22 mouse cellular contexts compared by ENCODE assay signal in genomic region chr6:125213129-125213528, GRCm38 (mm10). TPM values are rescaled to one million over a fixed set of nuclear protein-coding genes. Genes with fewer than 3 reads are reported as not detected.
DNase-seq lines count a peak whose midpoint lies in the region; ATAC-seq lines count a peak whose summit lies in the region.
"Had no signal": no experiment of that assay in that cellular context is flagged by ENCODE, and none has a peak within 500 bp of the region (broad histone marks: within the 10 kb centered on the region; RNA-seq: fewer than 3 reads in every experiment).

No protein-coding gene starts in this region.

- WGBS in forebrain, embryonic 11.5 days: 75% methylated on average over 6 of the region's 6 CpGs
- WGBS in forebrain, embryonic 14.5 days: 76% methylated on average over 6 of the region's 6 CpGs
- 59% methylated on average over 6 of the region's 6 CpGs for WGBS in heart, embryonic 10.5 days
- 66% methylated on average over 6 of the region's 6 CpGs for WGBS in heart, embryonic 12.5 days

- no peaks in the 10 kb centered on the region for H3K9me3 ChIP-seq in forebrain, embryonic 11.5 days (ENCODE audit: control insufficient read depth, low read length)
- no peaks in the 10 kb centered on the region for H3K9me3 ChIP-seq in forebrain, embryonic 14.5 days (replicated peaks; ENCODE audit: control insufficient read depth, low read length)
- H3K9me3 ChIP-seq in heart, embryonic 10.5 days: no peaks in the 10 kb centered on the region
- H3K9me3 ChIP-seq in heart, embryonic 12.5 days (replicated peaks): no peaks in the 10 kb centered on the region
- H3K9me3 ChIP-seq: embryonic facial prominence, embryonic 13.5 days; forebrain, embryonic 12.5 days; forebrain, embryonic 15.5 days; G1E had no signal

- H3K27me3 ChIP-seq in forebrain, embryonic 11.5 days (ENCODE audit: control insufficient read depth, insufficient read depth, low read length): no peaks in the 10 kb centered on the region
- H3K27me3 ChIP-seq in forebrain, embryonic 14.5 days (replicated peaks; ENCODE audit: control insufficient read depth, insufficient read depth, low read length): 0 out of 2 replicates have a peak, but pooled peaks cover 3% of the 10 kb centered on the region
- peaks cover 27% of the 10 kb centered on the region; the same call in 1 of the 2 replicates for H3K27me3 ChIP-seq in heart, embryonic 10.5 days (ENCODE audit: insufficient read depth, poor library complexity, severe bottlenecking)
- H3K27me3 ChIP-seq in heart, embryonic 12.5 days (replicated peaks): peaks cover 18% of the 10 kb centered on the region

- H3K27ac ChIP-seq in forebrain, embryonic 11.5 days (ENCODE audit: low read depth, low read length): no peak overlapping the region
- no peak overlapping the region for H3K27ac ChIP-seq in forebrain, embryonic 14.5 days (ENCODE audit: low read depth, low read length)
- no peak overlapping the region for H3K27ac ChIP-seq in heart, embryonic 10.5 days
- H3K27ac ChIP-seq in heart, embryonic 12.5 days (ENCODE audit: poor library complexity, severe bottlenecking): no peak overlapping the region
- H3K27ac ChIP-seq: embryonic facial prominence, embryonic 13.5 days; forebrain, embryonic 12.5 days; forebrain, embryonic 15.5 days had no signal

- no peak overlapping the region for H3K4me2 ChIP-seq in forebrain, embryonic 11.5 days (ENCODE audit: low read depth, low read length, severe bottlenecking)
- H3K4me2 ChIP-seq in forebrain, embryonic 14.5 days (ENCODE audit: low read length): no peak overlapping the region
- no peak overlapping the region for H3K4me2 ChIP-seq in heart, embryonic 12.5 days
- H3K4me2 ChIP-seq: embryonic facial prominence, embryonic 13.5 days; forebrain, embryonic 12.5 days; forebrain, embryonic 15.5 days had no signal

- DNase-seq in cerebellum, adult 9-10 months: peak; percentile 5
- no peak for DNase-seq in cerebellum, postnatal 4 days (ENCODE audit: low spot score in 2 of 2)
- peak; percentile 31 for DNase-seq in forebrain, embryonic 11.5 days (ENCODE audit: low spot score)
- DNase-seq in forebrain, embryonic 14.5 days (ENCODE audit: low spot score): no peak
- DNase-seq in heart, embryonic 10.5 days (ENCODE audit: low spot score): peak; percentile 63
- DNase-seq: adrenal gland, adult 8-10 months; B cell, adult 2 months; cerebellum, adult 11-12 months; cerebellum, adult 2 months; cerebellum, adult 9-11 months; cerebellum, postnatal 14 days; cerebellum, postnatal 36 days; forebrain, postnatal 0 days had no signal

- H3K9ac ChIP-seq in forebrain, embryonic 11.5 days (ENCODE audit: low read length): no peak overlapping the region
- H3K9ac ChIP-seq in forebrain, embryonic 14.5 days (ENCODE audit: low read length): no peak overlapping the region
- H3K9ac ChIP-seq in heart, embryonic 12.5 days: no peak overlapping the region
- H3K9ac ChIP-seq: embryonic facial prominence, embryonic 13.5 days; forebrain, embryonic 12.5 days; forebrain, embryonic 15.5 days; forebrain, postnatal 0 days had no signal

- H3K4me3 ChIP-seq in forebrain, embryonic 11.5 days (ENCODE audit: low read depth, low read length): no peak overlapping the region
- H3K4me3 ChIP-seq in forebrain, embryonic 14.5 days (ENCODE audit: low read depth, low read length): no peak overlapping the region
- no peak overlapping the region for H3K4me3 ChIP-seq in heart, embryonic 10.5 days
- no peak overlapping the region for H3K4me3 ChIP-seq in heart, embryonic 12.5 days
- H3K4me3 ChIP-seq: embryonic facial prominence, embryonic 13.5 days; forebrain, embryonic 12.5 days; forebrain, embryonic 15.5 days had no signal

- no peaks in the 10 kb centered on the region; the same call in 1 of the 2 replicates for H3K4me1 ChIP-seq in forebrain, embryonic 11.5 days (replicated peaks; ENCODE audit: control insufficient read depth, insufficient read depth, low read length)
- H3K4me1 ChIP-seq in forebrain, embryonic 14.5 days (ENCODE audit: control insufficient read depth, insufficient read depth, low read length): peaks cover 4% of the 10 kb centered on the region; the same call in 1 of the 2 replicates
- 0 out of 2 replicates have a peak, but pooled peaks cover 4% of the 10 kb centered on the region for H3K4me1 ChIP-seq in heart, embryonic 10.5 days
- H3K4me1 ChIP-seq in heart, embryonic 12.5 days (replicated peaks): peaks cover 3% of the 10 kb centered on the region; the same call in 1 of the 2 replicates

- no peaks in the 10 kb centered on the region for H3K36me3 ChIP-seq in forebrain, embryonic 11.5 days (ENCODE audit: control insufficient read depth, insufficient read depth, low read length)
- no peaks in the 10 kb centered on the region for H3K36me3 ChIP-seq in forebrain, embryonic 14.5 days (ENCODE audit: control insufficient read depth, insufficient read depth, low read length)
- no peaks in the 10 kb centered on the region for H3K36me3 ChIP-seq in heart, embryonic 10.5 days
- no peaks in the 10 kb centered on the region for H3K36me3 ChIP-seq in heart, embryonic 12.5 days
- H3K36me3 ChIP-seq: embryonic facial prominence, embryonic 13.5 days; forebrain, embryonic 12.5 days; forebrain, embryonic 15.5 days had no signal

- no peak for ATAC-seq in forebrain, embryonic 11.5 days (replicated peaks; ENCODE audit: low FRiP score)
- ATAC-seq in forebrain, embryonic 14.5 days: no peak
- no peak for ATAC-seq in heart, embryonic 12.5 days (ENCODE audit: insufficient number of reproducible peaks, low FRiP score)
- ATAC-seq: activated CD4-positive, CD25-positive, alpha-beta regulatory T cell, adult 4 months; CD4-positive, CD25-positive, alpha-beta regulatory T cell, adult 4 months; forebrain, embryonic 15.5 days; forebrain, postnatal 0 days; Patski had no signal

RNA-seq across cellular contexts. Expression of gene Vamp1, which starts 2.2 kb away (rescaled TPM):
- 1.9 and 2.1 TPM in 2 replicates for polyA plus RNA-seq in forebrain, embryonic 11.5 days (2014; fragmentation: Nextera tagmentation; extraction: Ambion mirVana)
- 1.7 and 2.7 TPM in 2 replicates for polyA plus RNA-seq in forebrain, embryonic 14.5 days (2014; fragmentation: Nextera tagmentation; extraction: Ambion mirVana)
- polyA plus RNA-seq in heart, embryonic 10.5 days (2016; fragmentation: Nextera tagmentation; extraction: Ambion mirVana): 3.4 TPM in 2 replicates
- polyA plus RNA-seq in heart, embryonic 12.5 days (2016; fragmentation: Nextera tagmentation; extraction: Ambion mirVana): 4.2 and 4.3 TPM in 2 replicates

RNA-seq across cellular contexts. Expression of gene Tapbpl, which starts 18.5 kb away (rescaled TPM):
- 1.1 and 1.8 TPM in 2 replicates for polyA plus RNA-seq in forebrain, embryonic 11.5 days (2014; fragmentation: Nextera tagmentation; extraction: Ambion mirVana)
- 1.8 and 2.6 TPM in 2 replicates for polyA plus RNA-seq in forebrain, embryonic 14.5 days (2014; fragmentation: Nextera tagmentation; extraction: Ambion mirVana)
- polyA plus RNA-seq in heart, embryonic 10.5 days (2016; fragmentation: Nextera tagmentation; extraction: Ambion mirVana): 2.7 and 3.1 TPM in 2 replicates
- polyA plus RNA-seq in heart, embryonic 12.5 days (2016; fragmentation: Nextera tagmentation; extraction: Ambion mirVana): 3.1 and 3.3 TPM in 2 replicates

RNA-seq across cellular contexts. Expression of gene Mrpl51, which starts 21.5 kb away (rescaled TPM):
- 195 and 197 TPM in 2 replicates for polyA plus RNA-seq in forebrain, embryonic 11.5 days (2014; fragmentation: Nextera tagmentation; extraction: Ambion mirVana)
- polyA plus RNA-seq in forebrain, embryonic 14.5 days (2014; fragmentation: Nextera tagmentation; extraction: Ambion mirVana): 160 and 179 TPM in 2 replicates
- 246 and 251 TPM in 2 replicates for polyA plus RNA-seq in heart, embryonic 10.5 days (2016; fragmentation: Nextera tagmentation; extraction: Ambion mirVana)
- polyA plus RNA-seq in heart, embryonic 12.5 days (2016; fragmentation: Nextera tagmentation; extraction: Ambion mirVana): 217 and 218 TPM in 2 replicates

RNA-seq across cellular contexts. Expression of gene Ncapd2, which starts 21.6 kb away (rescaled TPM):
- polyA plus RNA-seq in forebrain, embryonic 11.5 days (2014; fragmentation: Nextera tagmentation; extraction: Ambion mirVana): 225 and 271 TPM in 2 replicates
- polyA plus RNA-seq in forebrain, embryonic 14.5 days (2014; fragmentation: Nextera tagmentation; extraction: Ambion mirVana): 64.4 and 67.6 TPM in 2 replicates
- polyA plus RNA-seq in heart, embryonic 10.5 days (2016; fragmentation: Nextera tagmentation; extraction: Ambion mirVana): 128 and 140 TPM in 2 replicates
- polyA plus RNA-seq in heart, embryonic 12.5 days (2016; fragmentation: Nextera tagmentation; extraction: Ambion mirVana): 99.0 and 112 TPM in 2 replicates

RNA-seq across cellular contexts. Expression of gene Cd27, which starts 23.7 kb away (rescaled TPM):
- polyA plus RNA-seq in forebrain, embryonic 11.5 days (2014; fragmentation: Nextera tagmentation; extraction: Ambion mirVana): 1.3 and 2.3 TPM in 2 replicates
- 0.24 and 0.37 TPM in 2 replicates for polyA plus RNA-seq in forebrain, embryonic 14.5 days (2014; fragmentation: Nextera tagmentation; extraction: Ambion mirVana)
- 1.3 and 2.1 TPM in 2 replicates for polyA plus RNA-seq in heart, embryonic 10.5 days (2016; fragmentation: Nextera tagmentation; extraction: Ambion mirVana)
- 0.96 and 2.0 TPM in 2 replicates for polyA plus RNA-seq in heart, embryonic 12.5 days (2016; fragmentation: Nextera tagmentation; extraction: Ambion mirVana)
- polyA plus RNA-seq: cerebellum, adult 2 months; cortical plate, adult 2 months; G1E had no signal

Comparison
In these comparisons a context has a peak if more than half of its experiments do, and no peak if none do; other contexts are left out.
1. DNase-seq: peak in cerebellum, adult 9-10 months (single experiment), forebrain, embryonic 11.5 days (single experiment) and heart, embryonic 10.5 days (single experiment); none in cerebellum, postnatal 4 days (0 of 2) and forebrain, embryonic 14.5 days (single experiment).